Mouse (Mus musculus): ENCODE measurements around the gene Relt. TPM values are rescaled to one million over a fixed set of nuclear protein-coding genes. Genes with fewer than 3 reads are reported as not detected.

Relt gene
- polyA plus RNA-seq, 1 experiment from 2014 or later: 1.0 TPM

DNA sequence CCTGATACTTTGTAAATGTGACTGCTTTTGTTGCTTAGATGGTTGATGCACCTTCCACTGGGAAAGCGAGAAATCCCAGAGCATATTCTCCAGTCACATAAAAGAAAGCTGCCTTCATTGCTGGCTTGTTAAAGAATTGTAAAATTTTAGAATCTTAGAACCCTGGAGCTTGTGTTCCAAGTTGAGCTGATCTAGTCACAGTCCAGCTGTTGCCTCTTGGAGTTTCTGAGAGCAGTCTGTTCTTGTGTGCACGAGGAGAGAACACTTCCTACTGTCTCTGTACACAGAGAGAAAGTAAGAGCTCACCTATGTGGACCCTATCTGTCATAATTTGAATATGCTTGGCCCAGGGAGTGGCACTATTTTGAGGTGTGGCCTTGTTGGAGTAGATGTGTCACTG, 34.7 kb downstream of the Relt start:
- 70% methylated on average over 2 of the region's 2 CpGs for WGBS

GRCm38 (mm10) chr7:100824661-100825060, 38.6 kb downstream of the Relt start:
- WGBS: 93% methylated on average over 3 of the region's 3 CpGs
- H3K27ac ChIP-seq (ENCODE audit: low read depth, low read length): no peak overlapping the region
- no peak for TF ChIP-seq CTCF (IDR thresholded peaks at IDR 0.05; ENCODE audit: low read depth)

More for the DNA sequence above, 34.7 kb downstream of the Relt start:
- H3K4me3 ChIP-seq (ENCODE audit: low read depth, low read length): no peak overlapping the region
- no peaks in the 10 kb centered on the region for H3K27me3 ChIP-seq (replicated peaks; ENCODE audit: control insufficient read depth, insufficient read depth, low read length)
- no peaks in the 10 kb centered on the region for H3K9me3 ChIP-seq (ENCODE audit: control insufficient read depth)
- no peak overlapping the region for H3K9ac ChIP-seq (ENCODE audit: low read depth, low read length)
- peaks cover 5% of the 10 kb centered on the region; the same call in 1 of the 2 replicates for H3K36me3 ChIP-seq (ENCODE audit: control insufficient read depth, insufficient read depth)
- H3K4me1 ChIP-seq (replicated peaks; ENCODE audit: control insufficient read depth, insufficient read depth, low read length): no peaks in the 10 kb centered on the region
- ATAC-seq: no peak
- H3K4me2 ChIP-seq (replicated peaks; ENCODE audit: low read depth): no peak overlapping the region
- no peak for TF ChIP-seq CTCF (IDR thresholded peaks at IDR 0.05; ENCODE audit: low read depth)
- no peak overlapping the region for H3K27ac ChIP-seq (ENCODE audit: low read depth, low read length)

DNA sequence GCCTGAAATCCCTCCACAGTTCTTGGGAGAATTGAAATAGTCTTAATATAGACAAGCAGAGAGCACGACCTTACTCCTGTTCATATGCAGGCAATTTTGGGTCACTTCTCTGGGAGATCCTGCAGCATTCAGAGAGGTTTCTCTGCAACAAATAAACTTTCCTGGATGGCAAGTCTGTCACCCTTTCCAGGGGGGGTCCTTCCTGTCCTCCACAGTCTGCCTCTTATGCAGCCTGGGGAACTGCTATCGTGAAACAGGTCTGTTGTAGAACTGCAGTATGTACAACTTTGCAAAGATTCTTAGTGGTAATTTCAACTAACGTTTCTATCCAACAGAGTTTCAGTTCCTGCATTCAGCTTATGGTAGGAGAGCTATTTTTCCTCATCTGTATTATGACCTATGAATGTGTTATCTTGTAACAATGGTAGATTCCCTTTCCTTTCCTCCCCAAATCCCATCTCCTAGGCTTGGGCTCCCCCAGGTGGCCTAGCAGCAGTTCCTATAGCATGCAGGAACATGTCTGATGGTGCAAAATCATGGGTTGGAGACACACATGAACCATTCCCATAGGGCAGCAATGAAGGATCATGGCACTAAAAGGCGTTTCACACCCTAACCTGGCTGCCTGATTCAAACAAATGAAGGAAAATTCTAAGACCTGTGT, 44.7 kb downstream of the Relt start:
- Histone ChIP-seq H3K36me3 (ENCODE audit: control insufficient read depth, insufficient read depth) (no peaks in the 10 kb centered on the region), H3K27ac (ENCODE audit: low read depth, low read length) (no peak overlapping the region), H3K4me3 (ENCODE audit: low read depth, low read length) (no peak overlapping the region), H3K4me2 (replicated peaks; ENCODE audit: low read depth) (no peak overlapping the region), H3K9me3 (ENCODE audit: control insufficient read depth) (no peaks in the 10 kb centered on the region), H3K27me3 (replicated peaks; ENCODE audit: control insufficient read depth, insufficient read depth, low read length) (no peaks in the 10 kb centered on the region), H3K4me1 (replicated peaks; ENCODE audit: control insufficient read depth, insufficient read depth, low read length) (no peaks in the 10 kb centered on the region), H3K9ac (ENCODE audit: low read depth, low read length) (no peak overlapping the region)
- 88% methylated on average over 4 of the region's 4 CpGs for WGBS
- no peak for ATAC-seq
- peak; percentile 69 for TF ChIP-seq CTCF (IDR thresholded peaks at IDR 0.05; ENCODE audit: low read depth)

More at GRCm38 (mm10) chr7:100824661-100825060, 38.6 kb downstream of the Relt start:
- Histone ChIP-seq H3K4me1 (replicated peaks; ENCODE audit: control insufficient read depth, insufficient read depth, low read length) (no peaks in the 10 kb centered on the region), H3K36me3 (ENCODE audit: control insufficient read depth, insufficient read depth) (peaks cover 5% of the 10 kb centered on the region; the same call in 1 of the 2 replicates), H3K4me2 (replicated peaks; ENCODE audit: low read depth) (no peak overlapping the region), H3K9ac (ENCODE audit: low read depth, low read length) (no peak overlapping the region), H3K9me3 (ENCODE audit: control insufficient read depth) (no peaks in the 10 kb centered on the region), H3K27me3 (replicated peaks; ENCODE audit: control insufficient read depth, insufficient read depth, low read length) (no peaks in the 10 kb centered on the region), H3K4me3 (ENCODE audit: low read depth, low read length) (no peak overlapping the region)
- ATAC-seq: no peak

DNA sequence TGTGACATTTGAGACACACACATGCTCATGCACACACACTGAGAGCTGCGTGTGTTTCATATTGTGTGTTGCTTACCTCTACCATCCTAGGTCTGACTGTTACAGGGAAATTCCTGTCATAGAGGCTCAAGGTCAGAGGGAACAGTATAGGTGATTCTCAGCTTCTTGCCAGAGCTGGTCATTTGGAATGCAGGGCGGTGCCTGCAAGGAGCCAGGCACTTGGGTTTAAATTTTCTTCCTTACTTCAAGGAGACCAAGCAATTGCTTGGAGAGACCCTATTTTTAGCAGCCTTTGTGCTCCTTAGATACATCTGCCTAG, 45.8 kb downstream of the Relt start:
- Histone ChIP-seq H3K36me3 (ENCODE audit: control insufficient read depth, insufficient read depth) (no peaks in the 10 kb centered on the region), H3K4me3 (ENCODE audit: low read depth, low read length) (no peak overlapping the region), H3K27me3 (replicated peaks; ENCODE audit: control insufficient read depth, insufficient read depth, low read length) (no peaks in the 10 kb centered on the region), H3K4me2 (replicated peaks; ENCODE audit: low read depth) (no peak overlapping the region), H3K27ac (ENCODE audit: low read depth, low read length) (no peak overlapping the region), H3K9me3 (ENCODE audit: control insufficient read depth) (no peaks in the 10 kb centered on the region), H3K9ac (ENCODE audit: low read depth, low read length) (no peak overlapping the region), H3K4me1 (replicated peaks; ENCODE audit: control insufficient read depth, insufficient read depth, low read length) (no peaks in the 10 kb centered on the region)
- no peak for TF ChIP-seq CTCF (IDR thresholded peaks at IDR 0.05; ENCODE audit: low read depth)
- no peak for ATAC-seq
- 78% methylated on average over 2 of the region's 2 CpGs for whole genome bisulfite sequencing

- no peak for ATAC-seq
- no peaks in the 10 kb centered on the region for H3K27me3 ChIP-seq (replicated peaks; ENCODE audit: control insufficient read depth, insufficient read depth, low read length)
- H3K9me3 ChIP-seq (ENCODE audit: control insufficient read depth): no peaks in the 10 kb centered on the region
- no peak overlapping the region for H3K4me2 ChIP-seq (replicated peaks; ENCODE audit: low read depth)
- WGBS: 70% methylated on average over 6 of the region's 6 CpGs
- H3K4me3 ChIP-seq (ENCODE audit: low read depth, low read length): no peak overlapping the region
- H3K9ac ChIP-seq (ENCODE audit: low read depth, low read length): no peak overlapping the region
- no peak overlapping the region for H3K27ac ChIP-seq (ENCODE audit: low read depth, low read length)
- no peak for TF ChIP-seq CTCF (IDR thresholded peaks at IDR 0.05; ENCODE audit: low read depth)
- no peaks in the 10 kb centered on the region for H3K36me3 ChIP-seq (ENCODE audit: control insufficient read depth, insufficient read depth)
- H3K4me1 ChIP-seq (replicated peaks; ENCODE audit: control insufficient read depth, insufficient read depth, low read length): no peaks in the 10 kb centered on the region
Observed at GRCm38 (mm10) chr7:100816759-100817441, 46.3 kb downstream of the Relt start.

DNA sequence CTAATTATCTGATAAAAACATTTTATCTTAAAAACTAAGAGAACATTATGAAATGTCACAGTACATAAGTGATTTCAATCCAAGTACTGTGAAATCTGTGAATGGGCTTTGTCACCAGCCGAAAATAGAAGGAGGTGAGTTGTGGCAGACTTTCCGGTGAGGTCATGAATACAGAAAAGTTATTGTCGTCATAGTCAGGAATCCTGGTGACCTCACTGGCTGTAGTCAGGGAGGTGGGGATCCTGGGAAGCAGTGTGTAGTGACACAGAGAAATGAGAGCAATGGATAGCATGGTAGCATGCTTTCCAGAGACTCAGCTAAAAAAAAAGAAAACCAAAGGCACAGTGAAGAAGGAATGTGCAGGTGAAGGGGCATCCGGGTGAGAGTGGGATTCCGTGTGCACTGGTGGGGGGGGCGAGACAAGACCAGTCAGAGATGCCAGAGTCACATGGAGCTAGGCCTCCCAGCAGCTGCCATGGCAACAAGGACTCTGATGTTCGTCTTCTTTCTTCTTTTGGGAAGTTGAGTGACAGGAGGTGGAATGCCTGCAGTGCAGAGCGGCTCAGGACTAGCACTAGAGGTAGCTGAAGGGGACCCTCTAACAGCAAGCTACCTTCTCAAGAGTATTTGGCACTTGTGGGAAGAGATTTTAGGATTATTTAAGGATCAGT, 47.2 kb downstream of the Relt start:
- ATAC-seq: no peak
- Histone ChIP-seq H3K27me3 (replicated peaks; ENCODE audit: control insufficient read depth, insufficient read depth, low read length) (no peaks in the 10 kb centered on the region), H3K4me1 (replicated peaks; ENCODE audit: control insufficient read depth, insufficient read depth, low read length) (no peaks in the 10 kb centered on the region), H3K9ac (ENCODE audit: low read depth, low read length) (no peak overlapping the region), H3K4me3 (ENCODE audit: low read depth, low read length) (no peak overlapping the region), H3K9me3 (ENCODE audit: control insufficient read depth) (no peaks in the 10 kb centered on the region), H3K36me3 (ENCODE audit: control insufficient read depth, insufficient read depth) (no peaks in the 10 kb centered on the region), H3K27ac (ENCODE audit: low read depth, low read length) (no peak overlapping the region), H3K4me2 (replicated peaks; ENCODE audit: low read depth) (no peak overlapping the region)
- no peak for TF ChIP-seq CTCF (IDR thresholded peaks at IDR 0.05; ENCODE audit: low read depth)
- 69% methylated on average over 8 of the region's 8 CpGs for WGBS

All from intestine, postnatal 0 days (tissue).